Mouse (Mus musculus) CH12.LX (cell line): Measurements from ENCODE around the gene Sbf2.

Source experiments
- CHD2 ChIP-seq: IDR thresholded peaks from 2 replicates; pipeline ENCODE4 v1.6.1; 2011; ENCODE audit warnings: low read length, improper control_type of control experiment
- CTCF ChIP-seq, 2 experiments: IDR thresholded peaks in 1 of 2; conservative IDR thresholded peaks in 1 of 2; 2 replicates each; pipeline ENCODE4 v1.5.1; 2011 to 2012; ENCODE audit warnings: low read depth in 2 of 2, low read length in 2 of 2, improper control_type of control experiment in 1 of 2, inconsistent platforms in 1 of 2, mild to moderate bottlenecking in 1 of 2, moderate library complexity in 1 of 2
- EP300 ChIP-seq: IDR thresholded peaks from 2 replicates; pipeline ENCODE4 v1.6.1; 2011; ENCODE audit warnings: low read length, improper control_type of control experiment
- POLR2A ChIP-seq: IDR thresholded peaks from 2 replicates; pipeline ENCODE4 v1.6.1; 2011; ENCODE audit warnings: low read depth, mild to moderate bottlenecking, improper control_type of control experiment, low read length
- SMC3 ChIP-seq: IDR thresholded peaks from 2 replicates; pipeline ENCODE4 v1.6.1; 2011; ENCODE audit warnings: low read depth, low read length, improper control_type of control experiment

- TF ChIP-seq CTCF (conservative IDR thresholded peaks at IDR 0.05 in 1 of 2, IDR thresholded peaks at IDR 0.05 in 1 of 2; ENCODE audit: low read depth in 2 of 2, low read length in 2 of 2), result no peak
- TF ChIP-seq EP300, result no peak
- TF ChIP-seq CHD2, result no peak
- no peak for TF ChIP-seq SMC3
- no peak for TF ChIP-seq POLR2A
Observed at GRCm38 (mm10) chr7:110392576-110392975, 222.1 kb downstream of the Sbf2 start.
